Mouse (Mus musculus): ENCODE data around the gene Nudt16l1. TPM values are rescaled to one million over a fixed set of nuclear protein-coding genes. Genes with fewer than 3 reads are reported as not detected.

Nudt16l1 gene
- total and polyA plus RNA-seq, 2 experiments from 2014 or later, result 44.0 to 101 TPM

GRCm38 (mm10) chr16:4903491-4904102 is 35.0 kb upstream of the Nudt16l1 start:
- H3K36me3 ChIP-seq (replicated peaks; ENCODE audit: control insufficient read depth, insufficient read depth, low read length), result peaks cover 13% of the 10 kb centered on the region
- H3K9me3 ChIP-seq (replicated peaks; ENCODE audit: control insufficient read depth, low read length), result no peaks in the 10 kb centered on the region
- H3K9ac ChIP-seq (replicated peaks; ENCODE audit: low read depth, low read length), result no peak overlapping the region
- no peak overlapping the region for H3K4me3 ChIP-seq (ENCODE audit: low read depth, low read length)
- H3K27me3 ChIP-seq (ENCODE audit: control insufficient read depth, insufficient read depth, low read length), result no peaks in the 10 kb centered on the region
- H3K27ac ChIP-seq (ENCODE audit: low read depth), result no peak overlapping the region
- 0 out of 2 replicates have a peak, but pooled peaks cover 3% of the 10 kb centered on the region for H3K4me1 ChIP-seq (ENCODE audit: control insufficient read depth, insufficient read depth)
- WGBS, result 72% methylated on average over 6 of the region's 6 CpGs
- TF ChIP-seq CTCF (IDR thresholded peaks at IDR 0.05; ENCODE audit: low read depth) (no peak), EP300 (IDR thresholded peaks at IDR 0.05; ENCODE audit: low read depth) (no peak)
- ATAC-seq (ENCODE audit: insufficient read depth, low read depth) (no peak), DNase-seq (ENCODE audit: low spot score) (no peak)
- no peak overlapping the region for H3K4me2 ChIP-seq (ENCODE audit: low read depth, low read length)

- no peaks in the 10 kb centered on the region for H3K27me3 ChIP-seq (ENCODE audit: control insufficient read depth, insufficient read depth, low read length)
- H3K27ac ChIP-seq (ENCODE audit: low read depth), result no peak overlapping the region
- no peak for TF ChIP-seq EP300 (IDR thresholded peaks at IDR 0.05; ENCODE audit: low read depth)
- no peak for TF ChIP-seq CTCF (IDR thresholded peaks at IDR 0.05; ENCODE audit: low read depth)
- 81% methylated on average over 3 of the region's 3 CpGs for WGBS
- peaks cover 26% of the 10 kb centered on the region for H3K36me3 ChIP-seq (replicated peaks; ENCODE audit: control insufficient read depth, insufficient read depth, low read length)
- DNase-seq (ENCODE audit: low spot score), result no peak
- H3K9ac ChIP-seq (replicated peaks; ENCODE audit: low read depth, low read length), result no peak overlapping the region
- no peak for ATAC-seq (ENCODE audit: insufficient read depth, low read depth)
- 0 out of 2 replicates have a peak, but pooled peaks cover 3% of the 10 kb centered on the region for H3K4me1 ChIP-seq (ENCODE audit: control insufficient read depth, insufficient read depth)
- no peak overlapping the region for H3K4me3 ChIP-seq (ENCODE audit: low read depth, low read length)
- H3K9me3 ChIP-seq (replicated peaks; ENCODE audit: control insufficient read depth, low read length), result no peaks in the 10 kb centered on the region
- H3K4me2 ChIP-seq (ENCODE audit: low read depth, low read length), result no peak overlapping the region
Observed at GRCm38 (mm10) chr16:4904878-4905277, 33.7 kb upstream of the Nudt16l1 start.

GRCm38 (mm10) chr16:4905591-4905990 is 33.0 kb upstream of the Nudt16l1 start:
- no peak for TF ChIP-seq CTCF (IDR thresholded peaks at IDR 0.05; ENCODE audit: low read depth)
- no peaks in the 10 kb centered on the region for H3K27me3 ChIP-seq (ENCODE audit: control insufficient read depth, insufficient read depth, low read length)
- no peaks in the 10 kb centered on the region for H3K9me3 ChIP-seq (replicated peaks; ENCODE audit: control insufficient read depth, low read length)
- DNase-seq (ENCODE audit: low spot score) (no peak), ATAC-seq (ENCODE audit: insufficient read depth, low read depth) (no peak)
- 0 out of 2 replicates have a peak, but pooled peaks cover 3% of the 10 kb centered on the region for H3K4me1 ChIP-seq (ENCODE audit: control insufficient read depth, insufficient read depth)
- H3K27ac ChIP-seq (ENCODE audit: low read depth), result no peak overlapping the region; the same call in 1 of the 2 replicates
- no peak overlapping the region for H3K4me2 ChIP-seq (ENCODE audit: low read depth, low read length)
- H3K9ac ChIP-seq (replicated peaks; ENCODE audit: low read depth, low read length), result no peak overlapping the region
- peaks cover 33% of the 10 kb centered on the region for H3K36me3 ChIP-seq (replicated peaks; ENCODE audit: control insufficient read depth, insufficient read depth, low read length)
- WGBS, result 52% methylated on average over 1 of the region's 1 CpGs
- no peak overlapping the region for H3K4me3 ChIP-seq (ENCODE audit: low read depth, low read length)

GRCm38 (mm10) chr16:4906559-4906958 is 32.0 kb upstream of the Nudt16l1 start:
- Histone ChIP-seq H3K4me1 (ENCODE audit: control insufficient read depth, insufficient read depth) (0 out of 2 replicates have a peak, but pooled peaks cover 3% of the 10 kb centered on the region), H3K27ac (ENCODE audit: low read depth) (no peak overlapping the region), H3K4me3 (ENCODE audit: low read depth, low read length) (no peak overlapping the region), H3K9ac (replicated peaks; ENCODE audit: low read depth, low read length) (no peak overlapping the region), H3K9me3 (replicated peaks; ENCODE audit: control insufficient read depth, low read length) (no peaks in the 10 kb centered on the region), H3K4me2 (ENCODE audit: low read depth, low read length) (no peak overlapping the region), H3K36me3 (replicated peaks; ENCODE audit: control insufficient read depth, insufficient read depth, low read length) (peaks cover 42% of the 10 kb centered on the region), H3K27me3 (ENCODE audit: control insufficient read depth, insufficient read depth, low read length) (no peaks in the 10 kb centered on the region)
- no peak for TF ChIP-seq CTCF (IDR thresholded peaks at IDR 0.05; ENCODE audit: low read depth)
- TF ChIP-seq EP300 (IDR thresholded peaks at IDR 0.05; ENCODE audit: low read depth), result no peak
- ATAC-seq (ENCODE audit: insufficient read depth, low read depth) (no peak), DNase-seq (ENCODE audit: low spot score) (no peak)

GRCm38 (mm10) chr16:4907386-4907785 is 31.2 kb upstream of the Nudt16l1 start:
- 64% methylated on average over 2 of the region's 2 CpGs for WGBS
- TF ChIP-seq EP300 (IDR thresholded peaks at IDR 0.05; ENCODE audit: low read depth) (no peak), CTCF (IDR thresholded peaks at IDR 0.05; ENCODE audit: low read depth) (no peak)
- Histone ChIP-seq H3K9ac (replicated peaks; ENCODE audit: low read depth, low read length) (no peak overlapping the region), H3K27ac (ENCODE audit: low read depth) (no peak overlapping the region), H3K4me3 (ENCODE audit: low read depth, low read length) (no peak overlapping the region), H3K4me1 (ENCODE audit: control insufficient read depth, insufficient read depth) (0 out of 2 replicates have a peak, but pooled peaks cover 3% of the 10 kb centered on the region), H3K4me2 (ENCODE audit: low read depth, low read length) (no peak overlapping the region), H3K27me3 (ENCODE audit: control insufficient read depth, insufficient read depth, low read length) (no peaks in the 10 kb centered on the region), H3K36me3 (replicated peaks; ENCODE audit: control insufficient read depth, insufficient read depth, low read length) (peaks cover 51% of the 10 kb centered on the region), H3K9me3 (replicated peaks; ENCODE audit: control insufficient read depth, low read length) (no peaks in the 10 kb centered on the region)
- DNase-seq (ENCODE audit: low spot score) (no peak), ATAC-seq (ENCODE audit: insufficient read depth, low read depth) (no peak)

GRCm38 (mm10) chr16:4907972-4908371 is 30.6 kb upstream of the Nudt16l1 start:
- no peak for DNase-seq (ENCODE audit: low spot score)

More at GRCm38 (mm10) chr16:4907972-4908371, 30.6 kb upstream of the Nudt16l1 start:
- Histone ChIP-seq H3K36me3 (replicated peaks; ENCODE audit: control insufficient read depth, insufficient read depth, low read length) (peaks cover 53% of the 10 kb centered on the region), H3K9ac (replicated peaks; ENCODE audit: low read depth, low read length) (no peak overlapping the region), H3K4me2 (ENCODE audit: low read depth, low read length) (no peak overlapping the region), H3K27ac (ENCODE audit: low read depth) (no peak overlapping the region), H3K27me3 (ENCODE audit: control insufficient read depth, insufficient read depth, low read length) (no peaks in the 10 kb centered on the region), H3K4me3 (ENCODE audit: low read depth, low read length) (no peak overlapping the region), H3K4me1 (ENCODE audit: control insufficient read depth, insufficient read depth) (0 out of 2 replicates have a peak, but pooled peaks cover 3% of the 10 kb centered on the region), H3K9me3 (replicated peaks; ENCODE audit: control insufficient read depth, low read length) (no peaks in the 10 kb centered on the region)
- TF ChIP-seq CTCF (IDR thresholded peaks at IDR 0.05; ENCODE audit: low read depth), result no peak
- no peak for TF ChIP-seq EP300 (IDR thresholded peaks at IDR 0.05; ENCODE audit: low read depth)
- 52% methylated on average over 4 of the region's 5 CpGs for WGBS
- ATAC-seq (ENCODE audit: insufficient read depth, low read depth), result 0 out of 2 replicates have a peak, but pooled peaks have one; percentile 36
